Mouse (Mus musculus): ENCODE data around the gene Mpv17l2. TPM values are rescaled to one million over a fixed set of nuclear protein-coding genes. Genes with fewer than 3 reads are reported as not detected.
A peak's percentile ranks its signal among the peaks of the same experiment; 100 is the strongest.

Gene Mpv17l2
- polyA plus RNA-seq, 1 experiment from 2014 or later = 36.2 TPM

- Histone ChIP-seq H3K4me3 (peak overlapping the region; percentile 55), H3K4me1 (peaks cover 27% of the 10 kb centered on the region), H3K36me3 (no peaks in the 10 kb centered on the region), H3K9me3 (no peaks in the 10 kb centered on the region), H3K27ac (no peak overlapping the region), H3K27me3 (peaks cover 66% of the 10 kb centered on the region), H3K4me2 (peak overlapping the region; percentile 95), H3K9ac (no peak overlapping the region)
- ATAC-seq (ENCODE audit: borderline replicate concordance, extremely low read depth, low FRiP score, low TSS enrichment) = no peak
- 11% methylated on average over 15 of the region's 15 CpGs for WGBS
Observed at GRCm38 (mm10) chr8:70798281-70798680, 37.5 kb upstream of the Mpv17l2 start.

DNA sequence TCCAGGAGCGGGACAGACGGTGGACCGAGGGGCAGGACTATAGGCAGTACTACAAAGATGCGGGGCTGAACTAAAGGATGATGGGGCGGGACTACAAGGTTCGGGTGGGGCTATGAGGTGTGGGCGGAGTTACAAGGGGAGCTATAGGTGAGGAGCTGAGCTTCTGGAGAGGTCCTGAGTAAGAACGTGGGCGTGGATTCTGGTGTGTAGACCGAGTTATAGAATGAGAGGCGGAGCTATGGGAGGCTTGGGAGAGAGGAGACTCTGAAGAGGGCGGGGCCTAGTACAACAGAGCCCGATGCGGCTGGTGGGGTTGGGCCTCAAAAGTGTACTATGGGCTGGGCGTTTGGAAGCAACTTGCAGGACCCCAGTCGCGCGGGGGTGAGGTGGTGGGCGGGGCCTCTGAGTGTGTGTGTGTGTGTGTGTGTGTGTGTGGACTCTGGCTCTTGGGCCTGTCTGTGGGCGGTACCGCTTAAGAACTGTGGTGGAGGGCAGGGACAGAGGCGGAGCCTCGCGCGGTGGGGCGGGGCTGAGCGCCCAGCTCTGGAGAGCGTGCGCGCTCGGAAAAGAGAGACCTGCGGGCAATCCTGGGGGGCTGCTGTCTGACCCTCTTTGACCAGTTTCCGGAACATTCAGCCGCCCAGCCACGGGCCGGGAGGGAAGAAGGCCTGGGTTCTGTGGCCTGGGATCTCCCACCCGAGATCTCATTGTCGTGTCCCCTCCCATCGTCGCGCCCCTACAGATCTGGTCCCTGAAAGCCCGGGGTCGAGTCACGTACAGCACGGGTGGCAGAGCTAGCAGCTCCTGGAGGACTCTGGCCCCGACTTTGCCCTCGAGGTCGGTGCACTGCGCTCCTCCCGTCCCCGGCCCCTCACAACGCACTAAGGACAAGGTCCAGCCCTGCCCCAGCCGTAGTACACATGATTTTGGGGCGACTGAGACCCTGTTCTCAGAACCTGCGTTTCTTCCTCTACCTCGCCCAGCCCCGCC lies 36.6 kb upstream of the Mpv17l2 start:
- H3K4me2 ChIP-seq = peak overlapping the region; percentile 95
- WGBS = under 1% methylated on average over 53 of the region's 57 CpGs
- peak overlapping the region; percentile 55 for H3K4me3 ChIP-seq
- no peaks in the 10 kb centered on the region for H3K36me3 ChIP-seq
- no peak overlapping the region for H3K27ac ChIP-seq
- peak; percentile 85 for ATAC-seq (ENCODE audit: borderline replicate concordance, extremely low read depth, low FRiP score, low TSS enrichment)
- peaks cover 63% of the 10 kb centered on the region for H3K27me3 ChIP-seq
- peaks cover 36% of the 10 kb centered on the region for H3K4me1 ChIP-seq
- H3K9me3 ChIP-seq = no peaks in the 10 kb centered on the region
- H3K9ac ChIP-seq = peak overlapping the region; percentile 44

- Histone ChIP-seq H3K4me3 (peak overlapping the region; percentile 55), H3K4me2 (peak overlapping the region; percentile 95), H3K9ac (peak overlapping the region; percentile 56), H3K9me3 (no peaks in the 10 kb centered on the region), H3K27me3 (peaks cover 55% of the 10 kb centered on the region), H3K36me3 (no peaks in the 10 kb centered on the region), H3K4me1 (peaks cover 41% of the 10 kb centered on the region), H3K27ac (peak overlapping the region; percentile 39; the same call in 1 of the 2 replicates)
- ATAC-seq (ENCODE audit: borderline replicate concordance, extremely low read depth, low FRiP score, low TSS enrichment) = no peak
- WGBS = 4% methylated on average over 54 of the region's 54 CpGs
Observed at GRCm38 (mm10) chr8:70796403-70797080, 35.8 kb upstream of the Mpv17l2 start.

DNA sequence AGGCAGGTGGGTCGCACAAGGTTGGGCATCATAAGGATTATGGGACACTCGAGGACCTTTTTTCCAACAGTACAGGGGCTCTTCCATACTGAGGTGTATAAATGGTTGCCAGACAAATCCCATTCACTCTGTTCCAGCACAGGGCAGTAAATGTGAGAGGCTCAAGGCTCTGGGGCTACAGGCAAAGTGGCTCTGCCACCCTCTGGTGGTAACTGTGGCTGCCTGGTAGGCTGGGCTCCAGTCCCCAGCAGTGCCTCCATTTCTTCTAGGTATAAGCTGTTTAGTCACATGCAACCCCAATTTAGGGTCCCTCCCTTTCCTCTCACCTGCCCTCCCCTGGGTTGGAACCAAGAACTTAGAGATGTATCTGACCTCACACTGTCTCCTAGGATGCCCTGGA lies 34.6 kb upstream of the Mpv17l2 start:
- Histone ChIP-seq H3K9ac (no peak overlapping the region), H3K4me2 (no peak overlapping the region), H3K36me3 (no peaks in the 10 kb centered on the region), H3K4me1 (peaks cover 52% of the 10 kb centered on the region), H3K9me3 (no peaks in the 10 kb centered on the region), H3K27ac (no peak overlapping the region), H3K27me3 (peaks cover 46% of the 10 kb centered on the region), H3K4me3 (no peak overlapping the region)
- WGBS = 86% methylated on average over 2 of the region's 2 CpGs
- no peak for ATAC-seq (ENCODE audit: borderline replicate concordance, extremely low read depth, low FRiP score, low TSS enrichment)

GRCm38 (mm10) chr8:70794215-70794614 lies 33.5 kb upstream of the Mpv17l2 start:
- Histone ChIP-seq H3K9me3 (no peaks in the 10 kb centered on the region), H3K27ac (no peak overlapping the region), H3K4me3 (no peak overlapping the region), H3K27me3 (peaks cover 34% of the 10 kb centered on the region), H3K9ac (no peak overlapping the region), H3K36me3 (0 out of 2 replicates have a peak, but pooled peaks cover 4% of the 10 kb centered on the region), H3K4me1 (peaks cover 55% of the 10 kb centered on the region), H3K4me2 (no peak overlapping the region)
- no peak for ATAC-seq (ENCODE audit: borderline replicate concordance, extremely low read depth, low FRiP score, low TSS enrichment)
- WGBS = 76% methylated on average over 2 of the region's 2 CpGs

DNA sequence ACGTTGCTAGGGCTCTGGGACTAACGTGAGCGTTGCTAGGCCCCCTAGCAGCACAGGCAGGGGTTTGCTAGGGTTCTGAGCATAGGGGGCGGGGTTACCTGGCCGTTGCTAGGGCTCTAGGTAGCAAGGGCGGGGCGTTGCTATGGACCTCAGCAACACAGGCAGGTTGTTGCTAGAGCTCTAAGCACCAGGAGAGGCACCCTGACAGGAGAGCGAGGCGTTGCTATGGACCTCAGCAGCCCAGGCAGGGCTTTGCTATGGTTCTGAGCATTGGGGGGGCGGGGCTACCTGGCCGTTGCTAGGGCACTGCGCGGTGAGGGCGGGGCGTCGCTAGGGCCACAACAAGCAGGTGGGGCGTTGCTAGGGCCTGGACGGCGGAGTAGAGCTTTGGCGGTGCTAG lies 32.0 kb upstream of the Mpv17l2 start:
- under 1% methylated on average over 20 of the region's 20 CpGs for WGBS
- Histone ChIP-seq H3K4me2 (peak overlapping the region; percentile 93), H3K27ac (peak overlapping the region; percentile 90), H3K9me3 (no peaks in the 10 kb centered on the region), H3K36me3 (peaks cover 8% of the 10 kb centered on the region; the same call in 1 of the 2 replicates), H3K4me1 (peaks cover 58% of the 10 kb centered on the region), H3K9ac (peak overlapping the region; percentile 98; the same call in 1 of the 2 replicates), H3K4me3 (peak overlapping the region; percentile 86), H3K27me3 (peaks cover 19% of the 10 kb centered on the region; the same call in 1 of the 2 replicates)
- ATAC-seq (ENCODE audit: borderline replicate concordance, extremely low read depth, low FRiP score, low TSS enrichment) = peak; percentile 48

GRCm38 (mm10) chr8:70791975-70792691 lies 31.4 kb upstream of the Mpv17l2 start:
- no peaks in the 10 kb centered on the region for H3K9me3 ChIP-seq
- WGBS = 2% methylated on average over 58 of the region's 58 CpGs
- peaks cover 18% of the 10 kb centered on the region; the same call in 1 of the 2 replicates for H3K27me3 ChIP-seq
- peak overlapping the region; percentile 93 for H3K4me2 ChIP-seq
- peaks cover 12% of the 10 kb centered on the region for H3K36me3 ChIP-seq
- H3K27ac ChIP-seq = peak overlapping the region; percentile 90
- H3K4me3 ChIP-seq = peak overlapping the region; percentile 86
- peak; percentile 80 for ATAC-seq (ENCODE audit: borderline replicate concordance, extremely low read depth, low FRiP score, low TSS enrichment)
- peaks cover 56% of the 10 kb centered on the region for H3K4me1 ChIP-seq
- peak overlapping the region; percentile 98 for H3K9ac ChIP-seq

- Histone ChIP-seq H3K4me2 (peak overlapping the region; percentile 93), H3K9ac (peak overlapping the region; percentile 98), H3K4me3 (peak overlapping the region; percentile 86), H3K27me3 (peaks cover 18% of the 10 kb centered on the region; the same call in 1 of the 2 replicates), H3K36me3 (peaks cover 19% of the 10 kb centered on the region), H3K4me1 (peaks cover 51% of the 10 kb centered on the region), H3K27ac (0 out of 2 replicates have a peak overlapping the region, but pooled peaks have one; percentile 90), H3K9me3 (no peaks in the 10 kb centered on the region)
- ATAC-seq (ENCODE audit: borderline replicate concordance, extremely low read depth, low FRiP score, low TSS enrichment) = no peak
- 45% methylated on average over 7 of the region's 7 CpGs for WGBS
Observed at GRCm38 (mm10) chr8:70791294-70791701, 30.6 kb upstream of the Mpv17l2 start.

DNA sequence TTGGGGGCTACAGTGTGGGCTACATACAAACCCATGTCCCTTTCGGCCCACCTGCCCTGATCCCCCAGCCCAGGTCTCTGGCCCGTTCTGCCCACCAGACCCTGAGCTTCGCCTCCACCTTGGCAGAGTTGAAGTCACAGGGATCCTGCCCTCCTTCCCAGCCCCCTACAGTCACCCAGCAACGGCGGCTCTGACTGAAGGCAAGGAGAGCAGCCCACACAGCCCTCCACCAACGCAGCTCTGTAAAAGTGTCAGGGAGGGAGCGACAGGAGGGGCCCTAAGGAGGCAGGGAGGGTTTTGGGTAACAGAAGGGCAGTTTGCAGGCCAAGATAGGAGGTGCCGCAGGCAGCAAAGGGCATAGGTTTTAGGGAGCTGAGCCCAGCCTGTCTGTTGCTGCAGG lies 30.1 kb upstream of the Mpv17l2 start:
- peak overlapping the region; percentile 25; the same call in 1 of the 2 replicates for H3K9ac ChIP-seq
- H3K4me2 ChIP-seq = peak overlapping the region; percentile 93
- peaks cover 22% of the 10 kb centered on the region for H3K36me3 ChIP-seq
- peaks cover 48% of the 10 kb centered on the region for H3K4me1 ChIP-seq
- 47% methylated on average over 8 of the region's 8 CpGs for WGBS
- peak overlapping the region; percentile 86 for H3K4me3 ChIP-seq
- no peak for ATAC-seq (ENCODE audit: borderline replicate concordance, extremely low read depth, low FRiP score, low TSS enrichment)
- H3K9me3 ChIP-seq = no peaks in the 10 kb centered on the region
- peaks cover 18% of the 10 kb centered on the region; the same call in 1 of the 2 replicates for H3K27me3 ChIP-seq
- H3K27ac ChIP-seq = no peak overlapping the region

DNA sequence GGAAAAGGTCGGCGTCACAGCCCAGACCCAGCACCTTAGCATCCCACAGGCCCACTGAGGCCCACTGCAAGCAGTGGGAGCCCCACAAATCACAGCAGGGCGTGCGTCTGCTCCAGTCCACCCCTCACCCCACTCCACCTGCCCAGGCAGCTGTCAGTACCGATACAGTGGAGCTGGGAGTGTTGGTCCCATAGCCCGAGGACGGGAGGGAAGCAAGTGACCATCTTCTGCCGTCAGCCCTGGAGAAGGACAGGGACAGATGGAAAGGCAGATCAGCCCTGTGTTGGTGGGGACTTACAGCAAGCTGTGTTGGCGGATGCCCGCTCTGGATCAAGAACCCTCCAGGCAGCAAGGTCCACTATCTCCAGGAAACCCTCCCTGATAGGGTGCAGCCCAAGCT lies 28.3 kb upstream of the Mpv17l2 start:
- Histone ChIP-seq H3K4me3 (no peak overlapping the region), H3K4me1 (peaks cover 48% of the 10 kb centered on the region), H3K4me2 (no peak overlapping the region), H3K9me3 (no peaks in the 10 kb centered on the region), H3K36me3 (peaks cover 35% of the 10 kb centered on the region), H3K27me3 (peaks cover 6% of the 10 kb centered on the region; the same call in 1 of the 2 replicates), H3K9ac (no peak overlapping the region), H3K27ac (no peak overlapping the region)
- no peak for ATAC-seq (ENCODE audit: borderline replicate concordance, extremely low read depth, low FRiP score, low TSS enrichment)
- WGBS = 80% methylated on average over 10 of the region's 10 CpGs
